In genomic region chr11:58803871-58804270, GRCm38 (mm10) we compare ENCODE assay signal across 41 mouse cellular contexts. TPM values are rescaled to one million over a fixed set of nuclear protein-coding genes. Genes with fewer than 3 reads are reported as not detected.
"Had no signal": no experiment of that assay in that cellular context is flagged by ENCODE, and none has a peak within 500 bp of the region (broad histone marks: within the 10 kb centered on the region; RNA-seq: fewer than 3 reads in every experiment).

No protein-coding gene starts in this region.

- H3K4me1 ChIP-seq: limb, embryonic 13.5 days; limb, embryonic 15.5 days had no signal

- H3K9ac ChIP-seq: hindbrain, embryonic 12.5 days; hindbrain, embryonic 14.5 days; limb, embryonic 13.5 days; limb, embryonic 15.5 days; liver, embryonic 14.5 days had no signal

- H3K4me2 ChIP-seq: heart, embryonic 11.5 days; hindbrain, embryonic 12.5 days; hindbrain, embryonic 14.5 days; limb, embryonic 13.5 days; limb, embryonic 15.5 days; liver, embryonic 11.5 days had no signal

- H3K27ac ChIP-seq: gastrocnemius, adult 2 months; heart, adult 2 months; hindbrain, embryonic 10.5 days; hindbrain, embryonic 12.5 days; hindbrain, embryonic 14.5 days; limb, embryonic 13.5 days; limb, embryonic 15.5 days; liver, embryonic 14.5 days had no signal

- DNase-seq: gastrocnemius, adult 2 months; gastrocnemius, postnatal 10 days; gastrocnemius, postnatal 25 days; heart, adult 2 months; heart, postnatal 10 days; heart, postnatal 4 days; kidney, adult 18-20 months; kidney, adult 8-10 months; kidney, postnatal 10 days; kidney, postnatal 36 days; layer of hippocampus, adult 9-11 months; layer of hippocampus, postnatal 36 days; left cerebral cortex, postnatal 4 days had no signal

- ATAC-seq: forebrain, embryonic 16.5 days; hindbrain, embryonic 16.5 days; inflammation-experienced regulatory T-cells, adult 6 months had no signal

- H3K4me3 ChIP-seq: gastrocnemius, adult 2 months; heart, adult 2 months; hindbrain, embryonic 10.5 days; hindbrain, embryonic 12.5 days; limb, embryonic 13.5 days; limb, embryonic 15.5 days had no signal

- H3K9me3 ChIP-seq: hindbrain, embryonic 10.5 days; hindbrain, embryonic 12.5 days; limb, embryonic 13.5 days; limb, embryonic 15.5 days had no signal

- H3K27me3 ChIP-seq: hindbrain, embryonic 12.5 days; limb, embryonic 13.5 days; limb, embryonic 15.5 days had no signal

- H3K36me3 ChIP-seq: hindbrain, embryonic 10.5 days; hindbrain, embryonic 12.5 days; limb, embryonic 13.5 days; limb, embryonic 15.5 days had no signal

RNA-seq across cellular contexts. Expression of gene Fam183b, which starts 2.1 kb away (rescaled TPM):
- total RNA-seq: gastrocnemius, adult 2 months; gastrocnemius, postnatal 10 days; gastrocnemius, postnatal 25 days; granulocyte monocyte progenitor cell, adult 5-6 weeks; heart, adult 2 months; heart, postnatal 25 days; heart, postnatal 4 days had no signal
- polyA plus RNA-seq: inflammation-experienced regulatory T-cells, adult 6 months; kidney, embryonic 14.5 days; limb, embryonic 11.5 days; limb, embryonic 13.5 days; limb, embryonic 15.5 days; liver, embryonic 14.5 days had no signal

RNA-seq across cellular contexts. Expression of gene Olfr313, which starts 10.9 kb away (rescaled TPM):
- total RNA-seq: gastrocnemius, adult 2 months; gastrocnemius, postnatal 10 days; gastrocnemius, postnatal 25 days; gastrocnemius, postnatal 4 days; granulocyte monocyte progenitor cell, adult 5-6 weeks; heart, adult 2 months; heart, postnatal 10 days; heart, postnatal 25 days; heart, postnatal 4 days; layer of hippocampus, adult 18-20 months; layer of hippocampus, adult 8-10 months; layer of hippocampus, postnatal 14 days; layer of hippocampus, postnatal 36 days; left cerebral cortex, adult 18-20 months; left cerebral cortex, adult 8-10 months; left cerebral cortex, postnatal 10 days; left cerebral cortex, postnatal 25 days; left cerebral cortex, postnatal 4 days had no signal
- polyA plus RNA-seq: forebrain, embryonic 16.5 days; frontal cortex, adult 2 months; heart, adult 2 months; heart, embryonic 11.5 days; hindbrain, embryonic 10.5 days; hindbrain, embryonic 12.5 days; hindbrain, embryonic 14.5 days; hindbrain, embryonic 16.5 days; inflammation-experienced regulatory T-cells, adult 6 months; kidney, embryonic 14.5 days; kidney, embryonic 16.5 days; large intestine, adult 2 months; limb, embryonic 11.5 days; limb, embryonic 13.5 days; limb, embryonic 15.5 days; liver, embryonic 11.5 days; liver, embryonic 14.5 days had no signal

RNA-seq across cellular contexts. Expression of gene Olfr314, which starts 21.1 kb away (rescaled TPM):
- total RNA-seq: gastrocnemius, adult 2 months; gastrocnemius, postnatal 10 days; gastrocnemius, postnatal 25 days; gastrocnemius, postnatal 4 days; granulocyte monocyte progenitor cell, adult 5-6 weeks; heart, adult 2 months; heart, postnatal 10 days; heart, postnatal 25 days; heart, postnatal 4 days; layer of hippocampus, adult 18-20 months; layer of hippocampus, adult 8-10 months; layer of hippocampus, postnatal 14 days; layer of hippocampus, postnatal 36 days; left cerebral cortex, adult 18-20 months; left cerebral cortex, adult 8-10 months; left cerebral cortex, postnatal 10 days; left cerebral cortex, postnatal 25 days; left cerebral cortex, postnatal 4 days had no signal
- polyA plus RNA-seq: forebrain, embryonic 16.5 days; frontal cortex, adult 2 months; heart, adult 2 months; heart, embryonic 11.5 days; hindbrain, embryonic 10.5 days; hindbrain, embryonic 12.5 days; hindbrain, embryonic 14.5 days; hindbrain, embryonic 16.5 days; inflammation-experienced regulatory T-cells, adult 6 months; kidney, embryonic 14.5 days; kidney, embryonic 16.5 days; large intestine, adult 2 months; limb, embryonic 11.5 days; limb, embryonic 13.5 days; limb, embryonic 15.5 days; liver, embryonic 11.5 days; liver, embryonic 14.5 days had no signal

RNA-seq across cellular contexts. Expression of gene Olfr312, which starts 25.2 kb away (rescaled TPM):
- total RNA-seq: gastrocnemius, adult 2 months; gastrocnemius, postnatal 10 days; gastrocnemius, postnatal 25 days; gastrocnemius, postnatal 4 days; granulocyte monocyte progenitor cell, adult 5-6 weeks; heart, adult 2 months; heart, postnatal 10 days; heart, postnatal 25 days; heart, postnatal 4 days; layer of hippocampus, adult 18-20 months; layer of hippocampus, adult 8-10 months; layer of hippocampus, postnatal 14 days; layer of hippocampus, postnatal 36 days; left cerebral cortex, adult 18-20 months; left cerebral cortex, adult 8-10 months; left cerebral cortex, postnatal 10 days; left cerebral cortex, postnatal 25 days; left cerebral cortex, postnatal 4 days had no signal
- polyA plus RNA-seq: forebrain, embryonic 16.5 days; heart, adult 2 months; heart, embryonic 11.5 days; hindbrain, embryonic 10.5 days; hindbrain, embryonic 12.5 days; hindbrain, embryonic 14.5 days; hindbrain, embryonic 16.5 days; kidney, embryonic 14.5 days; kidney, embryonic 16.5 days; large intestine, adult 2 months; limb, embryonic 11.5 days; limb, embryonic 13.5 days; limb, embryonic 15.5 days; liver, embryonic 11.5 days; liver, embryonic 14.5 days had no signal

RNA-seq across cellular contexts. Expression of gene Olfr315, which starts 30.9 kb away (rescaled TPM):
- total RNA-seq: gastrocnemius, adult 2 months; gastrocnemius, postnatal 10 days; gastrocnemius, postnatal 25 days; gastrocnemius, postnatal 4 days; granulocyte monocyte progenitor cell, adult 5-6 weeks; heart, adult 2 months; heart, postnatal 10 days; heart, postnatal 25 days; heart, postnatal 4 days; layer of hippocampus, adult 18-20 months; layer of hippocampus, adult 8-10 months; layer of hippocampus, postnatal 14 days; layer of hippocampus, postnatal 36 days; left cerebral cortex, adult 18-20 months; left cerebral cortex, adult 8-10 months; left cerebral cortex, postnatal 10 days; left cerebral cortex, postnatal 25 days; left cerebral cortex, postnatal 4 days had no signal
- polyA plus RNA-seq: forebrain, embryonic 16.5 days; frontal cortex, adult 2 months; heart, adult 2 months; heart, embryonic 11.5 days; heart, embryonic 14.5 days; heart, embryonic 16.5 days; hindbrain, embryonic 10.5 days; hindbrain, embryonic 12.5 days; hindbrain, embryonic 14.5 days; hindbrain, embryonic 16.5 days; inflammation-experienced regulatory T-cells, adult 6 months; kidney, embryonic 14.5 days; kidney, embryonic 16.5 days; large intestine, adult 2 months; limb, embryonic 11.5 days; limb, embryonic 13.5 days; limb, embryonic 15.5 days; liver, embryonic 11.5 days; liver, embryonic 14.5 days had no signal
